Mouse (Mus musculus) testis, adult 2 months (tissue): Measurements from ENCODE around the gene Myo9a.
A peak's percentile ranks its signal among the peaks of the same experiment; 100 is the strongest.

Experiments
- CTCF ChIP-seq: fragments of 200-500 bp; IDR thresholded peaks from 2 replicates; pipeline ENCODE4 v1.5.1; 2012; ENCODE audit warnings: low read depth, mild to moderate bottlenecking, inconsistent platforms, low read length, moderate library complexity; ENCODE audit not compliant: control insufficient read depth, insufficient read depth, insufficient replicate concordance
- POLR2A ChIP-seq: fragments of 200-500 bp; IDR thresholded peaks from 2 replicates; pipeline ENCODE4 v1.6.1; 2012; ENCODE audit warnings: low read depth, mild to moderate bottlenecking, inconsistent platforms, low read length, moderate library complexity; ENCODE audit not compliant: control insufficient read depth

- peak; percentile 43; the same call in 1 of the 2 replicates for TF ChIP-seq CTCF
- no peak for TF ChIP-seq POLR2A
These were observed 27.5 kb upstream of the Myo9a start for GRCm38 (mm10) chr9:59723096-59723657.
